Mouse (Mus musculus): Measurements from ENCODE around the gene Btbd16.
A peak's percentile ranks its signal among the peaks of the same experiment; 100 is the strongest.

The Btbd16 gene

DNA sequence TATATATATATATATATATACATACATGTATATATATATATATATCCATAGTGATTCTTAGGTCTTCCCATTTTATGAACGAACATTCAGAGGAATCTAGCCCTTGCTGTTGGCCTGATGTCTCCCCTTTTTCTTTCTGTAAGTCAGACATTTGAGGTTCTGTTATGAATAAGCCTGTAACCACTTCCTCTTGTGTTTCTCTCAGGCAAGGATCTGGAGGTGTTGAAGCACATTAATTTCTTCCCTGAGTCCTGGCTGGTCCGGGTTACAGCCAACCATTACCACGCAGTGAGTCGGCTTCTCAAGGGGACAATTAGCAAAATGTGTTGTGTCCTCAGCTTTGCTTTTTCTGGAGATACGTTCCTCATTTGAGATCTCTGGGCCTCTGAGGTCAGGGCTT lies 44.9 kb downstream of the Btbd16 start:
- DNase-seq (ENCODE audit: low read depth) = no peak

DNA sequence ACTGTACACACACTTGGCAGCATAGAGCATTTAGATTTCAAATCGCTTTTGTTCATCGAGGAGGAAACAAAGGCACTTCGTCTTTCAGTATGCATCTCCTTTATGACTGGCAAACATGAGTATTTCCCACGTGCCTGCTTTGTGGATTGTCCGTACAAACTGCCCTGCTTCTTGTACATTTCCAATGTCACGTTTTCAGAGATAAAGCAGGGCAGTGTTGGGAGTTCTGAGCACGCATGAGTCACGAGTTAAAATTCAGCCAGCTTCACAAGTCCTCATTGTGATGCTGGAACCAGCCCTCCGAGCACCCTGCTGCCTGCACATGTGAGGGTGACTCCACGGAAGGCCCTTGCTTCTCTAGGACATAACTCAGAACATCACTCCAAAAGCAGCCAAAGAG lies 45.8 kb downstream of the Btbd16 start:
- no peak for DNase-seq (ENCODE audit: low read depth)

- DNase-seq (ENCODE audit: low read depth) = no peak
Observed at GRCm38 (mm10) chr7:130823992-130824391, 50.1 kb downstream of the Btbd16 start.

DNA sequence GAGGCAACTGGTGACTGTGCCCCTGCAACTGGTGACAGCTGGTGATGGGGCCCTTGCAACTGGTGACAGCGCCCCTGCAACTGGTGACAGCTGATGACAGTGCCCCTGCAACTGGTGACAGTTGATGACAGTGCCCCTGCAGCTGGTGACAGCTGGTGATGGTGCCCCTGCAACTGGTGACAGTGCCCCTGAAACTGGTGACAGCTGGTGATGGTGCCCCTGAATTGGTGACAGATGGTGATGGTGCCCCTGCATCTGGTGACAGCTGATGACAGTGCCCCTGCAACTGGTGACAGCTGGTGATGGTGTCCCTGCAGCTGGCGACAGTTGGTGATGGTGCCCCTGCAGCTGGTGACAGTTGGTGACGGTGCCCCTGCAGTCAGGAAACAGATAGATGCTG lies 52.5 kb downstream of the Btbd16 start:
- DNase-seq (ENCODE audit: low read depth) = no peak

DNA sequence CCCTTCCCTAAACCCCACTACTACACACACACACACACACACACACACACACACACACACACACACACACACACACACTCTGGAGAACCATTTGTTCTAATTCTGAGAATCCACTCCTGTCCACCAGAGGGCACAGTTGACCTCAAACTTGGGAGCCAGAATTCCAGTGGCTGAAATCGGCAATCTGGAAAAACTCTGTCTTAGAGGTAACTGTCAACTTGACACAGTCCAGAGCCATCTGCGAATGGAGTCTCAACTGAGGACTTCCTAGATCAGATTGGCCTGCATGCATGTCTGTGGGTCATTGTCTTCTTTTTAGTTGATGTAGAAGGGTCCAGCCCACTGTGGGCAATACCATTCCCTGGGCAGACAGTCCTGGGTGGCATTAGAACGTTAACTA lies 53.6 kb downstream of the Btbd16 start:
- DNase-seq (ENCODE audit: low read depth) = no peak

- no peak for DNase-seq (ENCODE audit: low read depth)
Observed at GRCm38 (mm10) chr7:130827844-130828403, 54.1 kb downstream of the Btbd16 start.

DNA sequence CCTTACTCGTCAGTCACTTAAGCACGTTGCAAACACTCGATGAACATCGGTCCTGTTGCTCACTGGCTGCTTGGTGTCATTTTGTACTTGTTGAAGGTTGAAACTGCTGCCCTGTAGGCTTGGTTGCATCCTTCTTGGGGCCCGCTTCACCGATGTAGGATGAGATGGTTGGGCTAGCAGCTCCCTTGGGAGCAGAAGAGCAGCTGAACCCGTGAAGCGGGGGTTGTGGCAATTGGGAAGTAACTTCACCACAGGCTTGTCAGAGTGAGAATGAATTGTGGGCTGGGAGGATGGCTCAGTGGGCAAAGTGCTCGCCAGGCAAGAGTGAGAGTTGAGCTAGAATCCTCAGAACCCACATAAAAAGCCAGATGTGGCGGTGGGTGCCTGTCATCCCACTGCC lies 54.6 kb downstream of the Btbd16 start:
- DNase-seq (ENCODE audit: low read depth) = no peak

DNA sequence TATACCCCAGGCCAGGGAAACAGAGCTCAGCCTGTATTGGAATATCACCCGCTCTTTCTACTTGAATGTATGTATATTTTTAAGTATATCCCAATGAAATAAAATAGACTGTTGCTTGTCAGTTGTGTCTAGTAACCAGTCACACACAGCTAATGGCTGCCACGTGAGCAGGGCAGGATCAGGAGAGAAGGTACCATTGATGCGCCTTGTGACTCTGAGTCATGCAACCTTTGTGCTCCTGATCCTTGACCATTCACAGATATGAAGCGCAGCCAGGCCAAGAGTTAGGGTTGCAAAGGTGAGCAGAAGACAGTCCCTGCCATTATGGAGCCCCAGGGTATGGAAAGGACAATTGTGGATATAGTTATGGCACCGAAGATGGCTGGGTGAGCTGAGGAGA lies 57.7 kb downstream of the Btbd16 start:
- no peak for DNase-seq (ENCODE audit: low read depth)

DNA sequence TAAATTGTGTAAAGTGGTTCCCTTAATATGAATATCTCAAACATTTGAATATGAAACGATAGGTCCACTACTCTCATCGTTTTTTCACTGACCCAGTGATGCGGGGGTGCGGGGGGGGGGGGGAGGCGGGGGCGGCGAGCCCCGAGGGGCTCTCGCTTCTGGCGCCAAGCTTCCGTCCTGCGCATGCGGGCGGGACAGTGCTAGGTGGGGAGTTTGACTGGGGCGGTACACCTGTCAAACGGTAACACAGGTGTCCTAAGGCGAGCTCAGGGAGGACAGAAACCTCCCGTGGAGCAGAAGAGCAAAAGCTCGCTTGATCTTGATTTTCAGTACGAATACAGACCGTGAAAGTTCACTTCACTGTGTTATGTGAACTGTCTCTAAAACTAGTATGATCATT lies 60.4 kb downstream of the Btbd16 start:
- peak; percentile 72 for DNase-seq (ENCODE audit: low read depth)

DNA sequence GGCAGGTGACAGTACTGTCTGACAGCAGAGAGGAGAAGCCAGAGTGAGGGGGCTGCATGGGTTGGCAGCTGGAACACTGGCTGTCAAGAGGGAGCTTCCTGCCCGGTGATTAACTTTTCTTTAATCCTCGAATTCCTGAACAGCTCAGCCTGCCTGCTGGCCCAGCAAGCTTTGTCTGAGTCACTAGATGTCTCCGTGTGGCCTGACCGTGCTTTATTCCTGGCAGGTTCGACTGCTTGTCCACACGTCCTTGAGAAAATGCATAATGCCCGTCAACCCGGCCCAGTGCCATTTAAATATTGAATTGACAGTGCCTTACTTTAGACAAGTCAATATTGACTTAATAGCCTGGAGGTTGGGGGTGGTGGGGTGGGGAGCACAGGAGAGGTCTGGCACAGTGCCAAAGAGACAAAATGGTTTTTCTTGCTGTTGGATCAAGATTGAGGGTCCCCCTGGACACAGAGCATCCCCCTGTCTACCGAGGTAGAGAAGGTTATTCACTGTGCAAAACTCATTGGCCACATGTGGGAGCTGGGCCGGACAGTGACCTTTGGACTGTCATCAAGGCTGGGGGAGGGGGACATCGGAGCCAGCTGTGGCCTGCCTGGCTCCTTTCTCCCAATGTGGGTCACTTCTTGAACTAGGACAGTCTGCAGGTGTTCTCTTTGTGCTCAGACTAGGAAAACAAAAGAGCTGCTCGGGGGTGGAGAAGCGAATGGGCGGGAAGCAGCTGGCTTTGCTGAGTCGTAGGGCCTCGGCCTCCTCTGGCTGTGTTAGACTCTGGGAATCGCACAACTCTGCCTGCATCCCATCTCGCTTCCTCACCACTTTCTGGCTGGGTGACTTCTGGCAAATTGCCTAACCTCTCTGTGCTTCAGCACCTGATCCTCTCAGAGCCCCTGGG lies 61.3 kb downstream of the Btbd16 start:
- DNase-seq (ENCODE audit: low read depth) = no peak

GRCm38 (mm10) chr7:130836066-130836465 lies 62.2 kb downstream of the Btbd16 start:
- no peak for DNase-seq (ENCODE audit: low read depth)

- DNase-seq (ENCODE audit: low read depth) = no peak
Observed at GRCm38 (mm10) chr7:130837941-130838657, 64.2 kb downstream of the Btbd16 start.

DNA sequence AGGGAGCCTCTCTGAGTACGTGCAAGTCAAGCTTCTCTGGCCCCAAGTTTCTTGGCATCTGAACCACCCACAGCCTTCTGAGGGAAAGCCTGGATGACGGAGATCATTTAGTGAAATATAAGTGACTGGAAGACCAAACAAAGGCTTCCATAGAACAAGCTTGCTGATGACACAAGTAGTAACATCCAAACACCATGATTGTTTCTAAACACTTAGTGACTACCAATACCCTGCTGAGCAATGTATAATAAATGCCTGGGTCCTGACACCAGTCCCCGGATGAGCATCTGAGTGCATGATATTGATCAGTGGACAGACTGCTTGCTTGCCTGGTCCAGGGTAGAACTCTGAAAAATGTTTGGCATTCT lies 64.8 kb downstream of the Btbd16 start:
- DNase-seq (ENCODE audit: low read depth) = no peak

DNA sequence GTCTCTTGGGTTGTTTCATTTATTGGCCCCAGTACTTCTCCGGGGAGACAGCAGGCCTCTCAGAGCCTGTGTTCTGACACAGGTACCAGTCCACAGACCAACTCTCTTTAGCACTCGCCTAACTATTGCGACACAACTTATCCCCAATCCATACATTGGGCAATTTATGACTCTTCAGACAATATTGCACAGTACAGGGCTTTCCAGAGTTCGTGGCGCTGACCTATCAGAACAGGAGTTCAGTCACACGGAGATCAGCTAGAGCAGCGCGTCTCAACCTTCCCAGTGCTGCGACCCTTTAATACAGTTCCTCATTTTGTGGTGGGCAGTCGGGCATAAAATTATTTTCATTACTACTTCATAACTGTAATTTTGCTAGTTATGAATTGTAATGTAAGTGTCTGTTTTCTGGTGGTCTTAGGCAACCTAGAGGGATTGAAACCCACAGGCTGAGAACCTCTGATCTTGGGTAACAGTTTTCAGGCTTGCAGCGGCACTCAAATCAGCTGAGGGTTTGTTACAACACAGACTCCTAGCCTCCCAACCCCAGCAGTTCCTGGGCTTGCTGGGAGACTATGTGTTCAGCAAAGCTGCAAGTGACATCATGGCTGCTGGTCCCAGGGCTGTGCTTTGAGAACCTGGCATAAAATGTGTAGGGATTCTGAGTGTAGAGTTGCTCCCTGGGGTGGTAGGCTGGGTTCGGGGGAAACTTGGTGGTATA lies 65.7 kb downstream of the Btbd16 start:
- no peak for DNase-seq (ENCODE audit: low read depth)

DNA sequence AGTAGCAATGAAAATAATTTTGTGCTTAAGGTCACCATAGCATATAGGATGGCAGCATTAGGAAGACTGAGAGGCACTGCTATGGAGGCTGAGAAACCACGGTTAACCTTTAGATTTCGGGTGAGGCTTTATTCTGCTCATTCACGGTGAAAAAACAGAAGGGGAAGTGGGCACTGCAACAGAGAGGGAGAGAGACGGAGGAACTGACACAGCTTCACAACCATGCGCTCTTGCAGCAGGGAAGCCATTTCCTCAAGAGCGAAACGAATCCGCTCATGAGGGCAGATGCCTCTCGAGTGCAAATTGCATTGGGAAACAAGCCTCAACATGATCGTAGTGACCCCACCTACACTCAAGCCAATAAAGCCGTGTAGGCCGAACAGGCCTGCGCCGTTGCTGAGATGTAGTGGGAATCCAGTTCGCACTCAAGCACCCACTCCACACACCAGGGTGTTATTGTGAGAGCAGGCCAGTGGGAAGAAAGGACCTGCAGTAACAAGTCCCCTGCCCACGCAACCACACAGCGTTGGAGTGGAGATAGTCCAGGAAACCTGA lies 73.4 kb downstream of the Btbd16 start:
- no peak for DNase-seq (ENCODE audit: low read depth)

- DNase-seq (ENCODE audit: low read depth) = no peak
Observed at GRCm38 (mm10) chr7:130854684-130855292, 80.9 kb downstream of the Btbd16 start.

DNA sequence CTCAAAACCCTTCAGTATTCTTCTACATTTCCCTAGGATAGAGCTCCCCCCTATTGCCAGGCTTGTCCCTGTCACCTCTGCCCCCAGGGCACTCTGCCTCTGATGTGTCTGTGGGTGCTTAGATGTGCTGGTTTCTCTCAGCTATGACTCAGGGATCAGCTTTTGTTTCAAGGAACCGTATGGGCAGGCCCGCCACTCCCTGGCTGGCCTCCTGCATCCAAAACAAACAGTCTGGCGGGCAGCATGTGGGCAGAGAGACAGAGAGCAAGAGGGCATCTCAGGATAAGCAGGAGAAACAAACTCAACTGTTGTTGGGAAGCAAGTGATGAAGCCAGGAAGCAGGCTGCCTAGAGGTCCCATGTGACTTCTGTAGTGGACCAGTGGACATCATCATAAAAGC lies 81.8 kb downstream of the Btbd16 start:
- no peak for DNase-seq (ENCODE audit: low read depth)

GRCm38 (mm10) chr7:130857973-130858372 lies 84.1 kb downstream of the Btbd16 start:
- no peak for DNase-seq (ENCODE audit: low read depth)

DNA sequence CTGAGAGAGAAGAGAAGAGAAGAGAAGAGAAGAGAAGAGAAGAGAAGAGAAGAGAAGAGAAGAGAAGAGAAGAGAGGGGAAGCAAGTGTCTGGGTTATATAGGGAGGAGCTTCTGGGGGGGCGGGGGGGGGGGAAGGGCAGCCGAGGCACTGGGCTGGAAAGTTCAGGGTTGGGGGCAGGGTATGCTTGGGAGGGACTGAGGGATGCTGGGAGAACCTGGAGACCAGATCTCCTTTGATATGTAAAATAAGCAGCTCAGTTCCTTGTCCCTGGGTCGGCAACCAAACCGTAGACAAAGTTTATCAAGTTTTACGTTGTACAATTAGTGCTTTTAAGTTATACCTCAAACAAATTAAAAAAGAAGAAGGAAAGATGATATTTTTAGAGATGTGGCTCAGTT lies 86.1 kb downstream of the Btbd16 start:
- no peak for DNase-seq (ENCODE audit: low read depth)

GRCm38 (mm10) chr7:130860721-130861142 lies 86.9 kb downstream of the Btbd16 start:
- no peak for DNase-seq (ENCODE audit: low read depth)

DNA sequence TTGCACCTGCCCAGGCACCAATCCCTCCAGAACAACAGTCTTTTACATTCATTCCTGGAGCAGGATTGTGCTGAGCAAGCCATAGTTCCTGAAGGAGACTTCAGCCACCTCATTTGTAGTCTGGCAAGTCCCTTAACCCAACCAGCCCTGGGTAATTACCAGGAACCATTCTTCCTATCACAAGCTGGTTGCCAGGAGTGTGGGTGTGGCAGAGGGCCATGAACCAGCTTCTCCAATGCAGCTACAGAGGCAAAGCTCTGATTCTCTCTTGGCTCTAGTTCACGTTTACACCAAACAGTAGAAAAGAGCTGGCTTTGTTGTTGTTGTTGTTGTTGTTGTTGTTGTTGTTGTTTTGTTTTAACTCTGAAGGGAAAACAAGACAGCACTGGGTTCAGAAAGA lies 88.6 kb downstream of the Btbd16 start:
- DNase-seq (ENCODE audit: low read depth) = no peak

GRCm38 (mm10) chr7:130864711-130865110 lies 90.8 kb downstream of the Btbd16 start:
- DNase-seq (ENCODE audit: low read depth) = no peak
